Mouse (Mus musculus) liver, embryonic 14.5 days (tissue): ENCODE measurements at regions not wholly inside any gene's neighbourhood (a gene's known extent, or its start where the extent isn't known, plus 50 kb on each side); places are given as distances from the start of the nearest gene placed in this dataset.

Source experiments
- ATAC-seq: fragments of 200-750 bp; cut with Nextera tagmentation; 2 replicates; pipeline ENCODE4 v1.8.0; 2017; ENCODE audit warnings: moderate number of reproducible peaks, mild to moderate bottlenecking, moderate library complexity; ENCODE audit not compliant: insufficient read depth
- DNase-seq, 3 experiments: peaks; one replicate each; pipeline ENCODE4 v3.0.0-alpha.2; 2012 to 2013; ENCODE audit warnings: low read depth in 3 of 3, low spot score in 3 of 3
- H3K27ac ChIP-seq: fragments of 300-500 bp; sonication (generic); 2 replicates; pipeline ENCODE4 v1.5.1; 2014; ENCODE audit warnings: moderate library complexity, mild to moderate bottlenecking, control low read depth, inconsistent platforms
- H3K27me3 ChIP-seq: fragments of 300-500 bp; sonication (generic); 2 replicates; pipeline ENCODE4 v1.6.1; 2014; ENCODE audit warnings: mild to moderate bottlenecking, low read length, moderate library complexity; ENCODE audit not compliant: control insufficient read depth, insufficient read depth
- H3K36me3 ChIP-seq: fragments of 300-500 bp; sonication (generic); replicated peaks from 2 replicates; pipeline ENCODE4 v1.6.1; 2014; ENCODE audit warnings: low read depth; ENCODE audit not compliant: control insufficient read depth, insufficient read depth
- H3K4me1 ChIP-seq, 2 experiments: fragments of 200-500 bp in 1 of 2; fragments of 300-500 bp in 1 of 2; sonication (generic) in 1 of 2; replicated peaks; 2 replicates each; pipeline ENCODE4 v1.6.1; 2012 to 2014; ENCODE audit warnings: antibody characterized with exemption in 1 of 2, inconsistent platforms in 1 of 2, low read length in 1 of 2; ENCODE audit not compliant: control insufficient read depth in 2 of 2, insufficient read depth in 2 of 2
- H3K4me2 ChIP-seq: fragments of 300-500 bp; sonication (generic); 2 replicates; pipeline ENCODE4 v1.6.1; 2014; ENCODE audit warnings: low read depth, mild to moderate bottlenecking, control low read depth, moderate library complexity
- H3K4me3 ChIP-seq, 2 experiments: fragments of 200-500 bp in 1 of 2; fragments of 300-500 bp in 1 of 2; sonication (generic) in 1 of 2; 2 replicates each; pipeline ENCODE4 v1.5.1; 2012 to 2014; ENCODE audit warnings: low read depth in 2 of 2, low read length in 2 of 2, mild to moderate bottlenecking in 2 of 2, control low read depth in 1 of 2, inconsistent platforms in 1 of 2, moderate library complexity in 1 of 2; ENCODE audit not compliant: insufficient read depth in 1 of 2
- H3K9ac ChIP-seq: fragments of 300-500 bp; sonication (generic); replicated peaks from 2 replicates; pipeline ENCODE4 v1.6.1; 2014; ENCODE audit warnings: mild to moderate bottlenecking, control low read depth, moderate library complexity
- H3K9me3 ChIP-seq: fragments of 300-500 bp; sonication (generic); 2 replicates; pipeline ENCODE4 v1.6.1; 2016; ENCODE audit warnings: low read length, mixed read lengths; ENCODE audit not compliant: control insufficient read depth
- CTCF ChIP-seq: IDR thresholded peaks from 2 replicates; pipeline ENCODE4 v1.5.1; 2016; ENCODE audit warnings: antibody characterized with exemption, low read depth, control low read depth
- EP300 ChIP-seq: IDR thresholded peaks from 2 replicates; pipeline ENCODE4 v1.6.1; 2016; ENCODE audit warnings: antibody characterized with exemption, low read depth
- WGBS: fragments of 180-500 bp; shearing (Covaris S2); extraction: QIAGEN DNeasy Blood & Tissue Kit; methylation state at CpG from one replicate; pipeline ENCODE4 v1.1.7; 2014; ENCODE audit not compliant: insufficient replicate concordance; 5-methylcytosine and 5-hydroxymethylcytosine counted together

GRCm38 (mm10) chr10:56566836-56567442 is 189.8 kb downstream of the Gja1 start:
- Histone ChIP-seq H3K9ac (no peak overlapping the region), H3K9me3 (no peaks in the 10 kb centered on the region), H3K4me1 (no peaks in the 10 kb centered on the region), H3K4me2 (no peak overlapping the region), H3K27me3 (no peaks in the 10 kb centered on the region), H3K4me3 (no peak overlapping the region), H3K36me3 (no peaks in the 10 kb centered on the region), H3K27ac (no peak overlapping the region)
- no peak for ATAC-seq
- WGBS = 70% methylated on average over 12 of the region's 12 CpGs
- no peak for DNase-seq
- no peak for TF ChIP-seq EP300
- TF ChIP-seq CTCF = no peak

- no peak for TF ChIP-seq CTCF
- no peak for TF ChIP-seq EP300
- Histone ChIP-seq H3K27me3 (no peaks in the 10 kb centered on the region), H3K27ac (no peak overlapping the region), H3K4me2 (no peak overlapping the region), H3K36me3 (no peaks in the 10 kb centered on the region), H3K4me3 (no peak overlapping the region), H3K4me1 (no peaks in the 10 kb centered on the region), H3K9me3 (no peaks in the 10 kb centered on the region), H3K9ac (no peak overlapping the region)
- no peak for ATAC-seq
- no peak for DNase-seq
- WGBS = 41% methylated on average over 6 of the region's 6 CpGs
Observed at GRCm38 (mm10) chr10:56582065-56582464, 204.9 kb downstream of the Gja1 start.

GRCm38 (mm10) chr10:56587205-56587604 is 210.1 kb downstream of the Gja1 start:
- H3K4me2 ChIP-seq = no peak overlapping the region
- H3K9ac ChIP-seq = no peak overlapping the region
- 23% methylated on average over 2 of the region's 2 CpGs for WGBS
- H3K4me1 ChIP-seq = no peaks in the 10 kb centered on the region
- DNase-seq = no peak
- no peaks in the 10 kb centered on the region for H3K9me3 ChIP-seq
- H3K27me3 ChIP-seq = no peaks in the 10 kb centered on the region
- no peak overlapping the region for H3K27ac ChIP-seq
- no peak for ATAC-seq
- H3K36me3 ChIP-seq = no peaks in the 10 kb centered on the region
- H3K4me3 ChIP-seq = no peak overlapping the region
- TF ChIP-seq EP300 (no peak), CTCF (no peak)

DNA sequence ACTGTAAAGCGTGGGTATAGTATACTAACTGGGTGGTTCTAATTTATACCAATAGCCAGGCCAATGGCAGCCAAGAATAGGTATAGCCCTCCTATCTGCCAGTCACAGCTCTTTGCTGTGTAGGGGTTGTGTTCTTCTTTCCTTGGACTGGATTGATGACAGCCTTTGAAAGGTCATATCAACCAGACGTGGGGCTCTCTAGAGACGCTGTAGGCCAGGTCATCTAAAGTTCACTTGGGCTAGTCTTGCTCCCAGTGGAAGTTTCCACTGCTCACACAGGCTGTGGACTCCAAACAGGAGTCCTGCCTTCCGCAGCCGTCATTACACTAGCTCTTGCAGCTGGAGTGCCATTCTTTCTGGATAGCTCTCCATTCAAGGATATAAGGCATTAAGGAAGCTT is 220.3 kb downstream of the Gja1 start:
- Histone ChIP-seq H3K27me3 (no peaks in the 10 kb centered on the region), H3K27ac (no peak overlapping the region), H3K4me3 (no peak overlapping the region), H3K36me3 (no peaks in the 10 kb centered on the region), H3K4me2 (no peak overlapping the region), H3K9ac (no peak overlapping the region), H3K9me3 (no peaks in the 10 kb centered on the region), H3K4me1 (no peaks in the 10 kb centered on the region)
- ATAC-seq = no peak
- 57% methylated on average over 5 of the region's 5 CpGs for WGBS
- no peak for DNase-seq
- TF ChIP-seq CTCF = no peak
- no peak for TF ChIP-seq EP300

DNA sequence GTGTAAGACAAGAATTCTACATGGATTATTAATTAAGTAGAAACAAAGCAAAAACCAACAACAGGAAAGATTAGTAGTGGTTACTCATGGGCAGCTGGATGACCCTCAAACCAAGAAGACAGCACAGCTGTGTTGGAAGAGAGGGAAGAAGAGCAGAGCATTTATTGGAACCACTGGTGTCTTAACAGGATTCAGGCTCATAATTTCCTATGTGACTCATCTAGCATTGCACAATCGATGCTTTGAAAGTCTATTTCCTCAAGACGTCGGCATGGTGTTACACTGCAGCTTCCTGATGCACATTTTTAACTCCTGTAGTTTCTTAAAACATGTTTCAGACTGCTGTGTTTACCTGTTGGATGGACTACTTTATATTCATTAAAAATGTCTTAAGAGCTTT is 221.1 kb downstream of the Gja1 start:
- TF ChIP-seq EP300 = no peak
- TF ChIP-seq CTCF = no peak
- WGBS = 13% methylated on average over 3 of the region's 3 CpGs
- H3K27me3 ChIP-seq = no peaks in the 10 kb centered on the region

More for the DNA sequence above, 221.1 kb downstream of the Gja1 start:
- Histone ChIP-seq H3K4me1 (no peaks in the 10 kb centered on the region), H3K9ac (no peak overlapping the region), H3K36me3 (no peaks in the 10 kb centered on the region), H3K27ac (no peak overlapping the region), H3K4me3 (no peak overlapping the region), H3K4me2 (no peak overlapping the region), H3K9me3 (no peaks in the 10 kb centered on the region)
- ATAC-seq (no peak), DNase-seq (peak in 1 of 3 experiments; percentile 24)
